Mouse (Mus musculus) lung, adult 2 months (tissue): ENCODE results near the gene Ublcp1.

Source experiments
- CTCF ChIP-seq: fragments of 200-500 bp; IDR thresholded peaks from 2 replicates; pipeline ENCODE4 v1.5.1; 2011; ENCODE audit warnings: mild to moderate bottlenecking, low read length, control low read depth; ENCODE audit not compliant: insufficient read depth
- POLR2A ChIP-seq: fragments of 200-500 bp; IDR thresholded peaks from 2 replicates; pipeline ENCODE4 v1.6.1; 2011; ENCODE audit warnings: low read depth, mild to moderate bottlenecking, control low read depth, low read length, borderline replicate concordance; ENCODE audit errors: extremely low read depth

- TF ChIP-seq CTCF (no peak), POLR2A (no peak)
Observed at GRCm38 (mm10) chr11:44406457-44406856, 63.8 kb downstream of the Ublcp1 start.
